Mouse (Mus musculus) CD8-positive naive resting alpha-beta T cell, adult 2 months (primary cell): Measurements from ENCODE around the gene Flvcr2.
"Not testable (repeated sequence)": the region's sequence is repeated elsewhere in the genome, so short reads cannot be mapped to it uniquely, and the experiment has no call there.

Experiments
- DNase-seq, 2 experiments: peaks; one replicate each; pipeline ENCODE4 v3.0.0; 2022; ENCODE audit warnings: low read depth in 2 of 2, low spot score in 2 of 2

Flvcr2 gene

GRCm38 (mm10) chr12:85745827-85746695 is at the start of gene Flvcr2:
Flvcr2 (plus strand) TSS chr12:85746539.
- peak; percentile 10 to 19 for DNase-seq

GRCm38 (mm10) chr12:85698179-85698578 is 48.2 kb upstream of the Flvcr2 start:
- DNase-seq, result not testable (repeated sequence)

DNA sequence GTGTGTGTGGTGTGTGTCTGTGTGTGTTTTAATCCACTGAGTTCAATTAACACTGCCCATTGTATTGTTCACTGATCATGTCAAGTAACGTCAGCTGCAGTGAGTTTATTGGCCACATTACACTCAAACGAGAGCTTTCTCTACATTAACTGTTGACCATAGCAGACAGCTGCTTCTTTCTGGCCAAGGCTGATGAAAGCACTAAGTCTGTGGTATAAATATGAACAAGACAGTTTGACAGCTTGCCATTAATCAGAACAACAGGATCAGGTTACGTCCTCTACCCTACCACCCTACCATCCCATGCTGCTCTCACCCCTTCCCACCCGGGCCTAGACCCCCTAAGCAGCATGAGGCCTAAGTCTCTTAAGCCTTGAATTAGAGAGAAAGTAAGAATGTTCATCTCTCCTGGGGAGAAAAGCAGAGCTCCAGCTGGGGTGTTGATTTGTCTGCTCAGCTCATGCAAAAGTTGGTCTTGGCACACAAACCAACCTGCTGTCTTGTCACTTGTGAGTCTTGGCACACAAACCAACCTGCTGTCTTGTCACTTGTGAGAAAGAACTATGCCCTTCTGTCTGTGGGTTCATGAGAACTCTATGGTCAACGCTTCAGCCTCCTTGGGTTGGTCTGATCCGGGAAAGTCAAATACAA is 46.0 kb upstream of the Flvcr2 start:
- DNase-seq, result no peak

DNA sequence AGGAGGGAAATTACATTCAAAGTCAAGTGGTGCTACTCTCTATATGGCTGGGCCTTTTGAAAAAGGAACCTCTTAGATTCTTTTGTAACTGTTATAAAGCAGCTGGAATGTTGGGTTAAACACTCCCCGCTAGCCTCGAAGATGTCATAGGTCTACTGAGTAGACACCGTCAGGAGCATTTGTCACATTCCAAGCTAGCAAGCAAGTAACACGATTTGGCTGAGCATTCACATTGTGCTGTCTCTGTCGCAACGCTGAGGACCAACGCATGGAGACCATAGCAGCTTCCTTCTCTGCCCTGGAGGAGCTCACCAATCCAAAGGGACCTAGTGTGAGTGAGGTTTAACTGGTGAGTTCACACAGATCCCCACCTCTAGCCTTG is 45.5 kb upstream of the Flvcr2 start:
- no peak for DNase-seq

GRCm38 (mm10) chr12:85702166-85703055 is 43.9 kb upstream of the Flvcr2 start:
- no peak for DNase-seq

DNA sequence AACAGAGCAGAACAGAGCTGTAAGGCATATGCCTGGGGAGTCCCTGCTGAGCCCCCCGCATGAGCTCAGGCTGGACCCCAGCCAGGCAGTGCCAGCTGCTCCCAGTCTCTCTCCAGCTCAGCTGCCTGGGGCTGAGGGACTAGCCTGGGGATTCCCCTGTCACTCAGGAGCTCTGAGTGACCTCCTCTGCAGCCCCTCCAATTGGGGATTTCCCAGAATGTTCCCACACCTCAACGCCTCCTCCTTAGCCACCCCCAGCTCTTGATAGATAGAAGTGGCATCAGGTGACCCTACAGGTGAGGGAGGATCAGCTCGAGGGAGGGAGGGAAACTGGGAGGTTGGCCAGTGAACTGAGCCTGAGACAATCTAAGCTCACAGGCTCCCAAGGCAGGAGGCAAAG is 42.8 kb upstream of the Flvcr2 start:
- DNase-seq, result no peak

GRCm38 (mm10) chr12:85704566-85704965 is 41.8 kb upstream of the Flvcr2 start:
- DNase-seq, result peak in 1 of 2 experiments; percentile 27

DNA sequence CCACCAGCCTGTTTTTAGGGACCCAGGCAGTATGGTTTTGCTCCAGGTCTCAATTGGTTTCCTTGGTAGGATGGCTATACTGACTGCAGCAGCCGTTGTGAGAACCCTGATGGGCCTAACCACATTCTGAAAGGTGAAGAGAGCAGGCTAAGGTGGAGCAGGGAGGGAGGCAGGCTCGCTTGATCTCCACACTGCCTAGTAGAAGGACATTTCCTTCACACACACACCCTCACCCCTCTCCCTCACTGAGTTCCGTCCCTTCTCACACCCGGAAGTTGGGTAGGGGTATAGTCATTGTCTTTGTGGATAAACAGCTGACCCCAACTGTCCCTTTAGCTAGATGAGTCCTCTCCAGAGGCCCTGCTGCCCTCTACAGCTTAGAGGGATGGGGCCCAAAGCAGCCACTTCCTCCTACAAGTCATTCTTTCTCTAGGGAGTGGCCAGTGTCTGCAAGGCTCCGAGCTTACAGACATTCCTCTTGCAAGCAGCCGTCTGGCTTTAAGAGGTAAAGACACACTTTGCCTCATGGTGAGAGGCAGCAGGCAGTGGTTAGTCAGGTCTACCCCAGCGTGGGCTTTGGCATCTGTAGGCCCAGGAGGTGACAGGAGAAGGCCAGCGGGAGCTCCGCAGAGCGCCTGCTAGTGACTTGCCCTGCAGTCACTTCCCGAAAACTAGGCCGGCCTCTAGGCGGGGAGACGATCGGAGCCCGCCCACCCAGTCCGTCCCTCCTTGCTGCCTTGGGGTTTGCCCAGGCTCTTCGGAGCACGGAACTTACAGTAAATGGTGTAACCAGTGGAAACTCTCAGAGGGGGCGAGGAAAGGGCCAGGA is 41.1 kb upstream of the Flvcr2 start:
- DNase-seq, result peak; percentile 63 to 66

DNA sequence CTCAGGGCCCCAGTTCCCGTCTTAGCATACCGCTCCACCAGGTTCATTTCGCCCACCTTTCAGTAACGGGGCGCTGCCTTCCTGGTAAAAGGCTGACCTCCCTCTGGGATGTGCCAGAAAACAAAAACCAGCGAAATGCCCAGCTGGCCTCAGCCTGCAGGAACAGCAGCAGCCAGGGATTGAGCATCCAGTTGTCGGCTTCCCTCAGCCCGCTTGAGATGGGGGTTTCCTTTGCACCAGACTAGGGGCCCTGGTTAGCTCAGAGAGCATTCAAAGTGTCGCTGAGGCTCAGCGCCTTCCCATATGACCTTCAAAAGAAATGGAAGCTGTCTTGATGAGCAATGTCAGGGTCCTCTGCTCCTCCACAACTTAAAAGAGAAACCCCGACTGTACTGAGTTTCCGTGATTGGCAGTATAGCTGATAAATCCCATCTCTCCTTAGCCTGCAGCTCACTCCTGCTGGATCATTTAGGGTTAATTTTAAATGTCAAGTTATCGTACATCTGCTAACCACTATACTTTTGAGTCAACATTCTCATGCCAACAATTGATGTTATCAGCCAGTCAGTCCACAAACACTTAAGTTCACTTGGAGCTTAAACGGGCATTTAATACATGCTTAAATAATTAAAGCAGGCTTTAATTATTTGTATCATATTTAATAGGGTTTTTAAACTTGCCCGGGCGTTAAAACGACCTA is 40.4 kb upstream of the Flvcr2 start:
- DNase-seq, result no peak

GRCm38 (mm10) chr12:85706906-85707305 is 39.4 kb upstream of the Flvcr2 start:
- no peak for DNase-seq

- no peak for DNase-seq
Measured at GRCm38 (mm10) chr12:85707391-85707790, 38.9 kb upstream of the Flvcr2 start.

GRCm38 (mm10) chr12:85708556-85708955 is 37.8 kb upstream of the Flvcr2 start:
- DNase-seq, result no peak

DNA sequence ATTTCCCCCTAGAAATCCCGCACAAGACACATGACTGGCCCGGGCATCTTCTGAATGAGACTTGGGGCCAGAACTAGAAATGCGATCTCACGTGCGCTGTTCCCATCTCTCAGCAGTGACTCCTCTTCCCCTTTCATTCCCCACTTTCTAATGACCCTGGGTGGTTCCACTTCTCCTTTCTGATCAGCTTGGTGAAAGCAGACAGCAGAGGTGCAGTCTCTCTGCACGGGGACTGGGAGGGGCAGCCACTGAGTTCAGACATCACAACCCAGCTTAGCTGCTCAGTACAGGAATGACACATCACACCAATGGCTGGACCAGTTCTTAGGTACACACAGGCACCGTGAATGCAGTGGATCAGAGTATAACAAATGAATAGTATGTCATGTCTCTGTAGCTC is 35.6 kb upstream of the Flvcr2 start:
- DNase-seq, result no peak

DNA sequence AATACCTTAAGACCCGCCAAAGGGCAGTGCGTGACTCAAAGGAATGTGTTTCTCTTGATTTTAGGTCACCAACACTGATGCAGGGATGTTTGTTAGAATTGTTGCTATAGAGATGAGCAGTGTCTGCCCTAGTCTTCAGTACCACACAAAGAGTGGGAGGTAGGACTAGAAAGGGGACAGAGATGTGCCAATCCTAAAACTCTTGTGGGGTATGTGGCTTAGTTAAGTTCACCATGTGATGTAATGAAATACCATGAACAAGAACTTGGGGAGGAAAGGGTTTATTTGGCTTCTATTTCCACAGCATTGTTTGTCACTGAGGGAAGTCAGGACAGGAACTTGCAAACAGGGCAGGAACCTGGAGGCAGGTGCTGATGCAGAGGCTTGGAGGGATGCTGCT is 33.8 kb upstream of the Flvcr2 start:
- no peak for DNase-seq

- no peak for DNase-seq
Measured at GRCm38 (mm10) chr12:85714126-85714525, 32.2 kb upstream of the Flvcr2 start.

GRCm38 (mm10) chr12:85725306-85725705 is 21.0 kb upstream of the Flvcr2 start:
- no peak for DNase-seq

- DNase-seq, result no peak
Measured at GRCm38 (mm10) chr12:85726729-85727397, 19.5 kb upstream of the Flvcr2 start.

DNA sequence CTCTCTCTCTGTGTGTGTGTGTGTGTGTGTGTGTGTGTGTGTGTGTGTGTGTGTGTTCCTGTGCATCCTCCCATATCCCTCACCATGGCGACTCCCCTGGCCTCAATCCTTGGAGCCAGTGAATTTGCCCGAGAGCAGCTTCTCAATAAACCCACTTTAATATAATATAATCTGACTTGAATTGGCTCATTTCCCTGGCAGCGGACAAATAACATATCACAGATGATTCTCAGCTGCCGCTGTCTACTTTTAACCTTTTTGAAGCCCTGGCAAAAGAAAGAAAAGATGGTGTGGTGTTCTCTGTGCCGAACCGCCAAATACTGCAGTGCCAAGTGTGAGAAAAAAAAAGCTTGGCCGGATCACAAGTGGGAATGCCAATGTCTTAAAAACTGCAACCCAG is 18.2 kb upstream of the Flvcr2 start:
- no peak for DNase-seq
